Mouse (Mus musculus) adrenal gland (tissue): ENCODE data around the gene Astn2.

Source experiments
- intact Hi-C: fragments of 180-260 bp; cut with DNase I; formaldehyde crosslinking; loops from one replicate; pipeline ENCODE4 v1.15.1; 2025

Astn2 gene

DNA sequence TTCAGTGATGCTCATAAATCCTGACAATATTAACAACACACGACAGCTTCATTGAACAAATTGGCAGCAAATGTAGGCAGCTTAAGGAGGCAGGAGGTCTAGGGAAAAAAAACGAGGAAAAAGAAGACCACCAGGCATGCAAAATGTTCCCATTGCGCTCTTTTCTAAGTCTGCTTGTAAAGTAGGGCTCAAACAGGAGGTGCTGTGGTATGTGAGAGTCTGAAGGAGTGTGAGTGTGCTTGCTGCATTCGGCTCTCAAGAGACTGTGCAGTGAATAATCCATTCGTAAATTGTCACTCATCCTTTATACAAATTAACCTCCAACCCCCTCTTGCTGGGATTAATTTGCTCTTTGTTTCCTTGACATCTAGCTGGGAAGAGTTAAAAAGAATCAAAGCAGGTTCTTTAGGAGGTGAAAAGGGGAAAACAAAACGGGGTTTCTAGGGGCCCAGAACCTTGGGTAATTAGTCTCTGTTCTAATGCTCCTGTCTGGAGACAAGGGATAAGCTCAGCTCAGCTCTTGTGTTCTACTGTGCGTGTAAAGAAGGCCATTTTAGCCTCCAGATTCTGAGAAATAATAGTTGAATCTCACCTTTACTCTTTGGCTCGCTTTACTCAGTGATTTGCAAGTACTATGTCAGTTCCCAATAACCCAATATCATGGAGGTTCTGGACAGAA lies 89.5 kb downstream of the Astn2 start:
- intact Hi-C loops = no loop called here

DNA sequence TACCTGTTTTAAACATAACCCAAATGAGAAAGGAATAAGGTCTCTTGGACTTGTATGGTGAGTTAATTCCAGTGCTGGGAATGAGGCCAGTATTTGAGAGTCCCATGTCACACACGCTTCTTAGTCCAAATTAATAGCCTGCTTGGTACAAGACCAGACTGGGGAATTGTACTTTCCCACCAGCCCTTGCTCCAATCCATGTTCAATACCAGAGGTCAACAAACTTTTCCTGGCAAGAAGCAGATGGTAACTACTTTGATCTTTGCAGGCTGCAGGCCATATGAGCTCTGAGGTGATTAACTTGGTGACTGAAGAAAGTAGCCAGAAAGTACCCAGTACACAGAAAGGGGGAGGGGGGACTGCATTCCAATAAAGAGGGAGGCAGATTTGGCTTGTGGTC lies 91.7 kb downstream of the Astn2 start:
- intact Hi-C loops = no loop called here

DNA sequence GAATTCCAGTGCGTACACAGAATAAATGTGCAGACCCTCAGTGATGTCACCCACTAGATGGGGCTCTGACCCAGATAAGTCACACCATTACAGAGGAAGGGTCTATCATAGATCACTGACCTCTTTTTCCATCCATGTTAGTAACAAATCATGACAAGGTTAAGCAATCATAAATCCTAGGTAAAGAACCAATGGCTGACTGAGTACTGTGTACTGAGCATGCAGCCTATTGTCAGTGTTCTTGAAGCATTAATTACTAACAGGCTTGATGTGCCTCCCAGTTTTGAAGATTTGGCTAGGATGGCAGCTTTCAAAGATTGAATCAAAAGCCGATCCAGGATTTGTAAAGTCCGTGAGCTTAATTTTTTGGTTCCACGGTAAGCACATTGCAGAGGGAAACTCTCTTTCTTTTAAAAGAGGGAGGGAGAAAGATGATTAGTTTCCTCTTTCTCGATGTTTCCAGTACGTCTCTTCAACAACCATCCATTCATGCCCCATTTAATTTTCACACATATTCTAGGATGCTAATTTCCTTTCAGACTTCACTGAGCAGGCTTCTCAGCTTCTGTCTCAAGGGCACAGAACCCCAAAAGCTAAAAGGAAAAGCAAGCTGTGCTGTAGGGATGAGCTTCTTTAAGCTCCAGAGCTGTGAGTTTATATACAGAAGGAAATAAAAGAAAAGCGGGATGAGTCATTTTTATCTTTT lies 93.9 kb downstream of the Astn2 start:
- intact Hi-C loops = no loop called here

DNA sequence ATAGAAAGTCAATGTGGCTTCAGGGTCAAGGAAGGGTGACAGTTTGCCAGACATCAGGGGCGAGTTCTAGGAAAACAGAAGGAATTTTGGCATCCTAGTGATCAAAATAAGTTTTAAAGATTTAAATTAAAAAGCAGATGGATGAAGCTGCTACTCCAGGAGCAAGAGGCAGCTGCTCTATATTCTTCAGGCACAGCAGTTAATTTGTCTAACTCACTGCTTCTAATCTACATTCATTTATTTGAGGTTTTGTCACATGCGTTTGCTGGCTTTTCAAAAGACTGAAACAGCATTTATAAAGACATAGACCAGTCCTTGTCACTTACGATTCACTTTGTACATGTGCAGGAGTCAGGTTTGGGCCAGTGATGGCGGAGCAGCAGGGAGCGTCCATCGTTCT lies 98.0 kb downstream of the Astn2 start:
- intact Hi-C loops = no loop called here

DNA sequence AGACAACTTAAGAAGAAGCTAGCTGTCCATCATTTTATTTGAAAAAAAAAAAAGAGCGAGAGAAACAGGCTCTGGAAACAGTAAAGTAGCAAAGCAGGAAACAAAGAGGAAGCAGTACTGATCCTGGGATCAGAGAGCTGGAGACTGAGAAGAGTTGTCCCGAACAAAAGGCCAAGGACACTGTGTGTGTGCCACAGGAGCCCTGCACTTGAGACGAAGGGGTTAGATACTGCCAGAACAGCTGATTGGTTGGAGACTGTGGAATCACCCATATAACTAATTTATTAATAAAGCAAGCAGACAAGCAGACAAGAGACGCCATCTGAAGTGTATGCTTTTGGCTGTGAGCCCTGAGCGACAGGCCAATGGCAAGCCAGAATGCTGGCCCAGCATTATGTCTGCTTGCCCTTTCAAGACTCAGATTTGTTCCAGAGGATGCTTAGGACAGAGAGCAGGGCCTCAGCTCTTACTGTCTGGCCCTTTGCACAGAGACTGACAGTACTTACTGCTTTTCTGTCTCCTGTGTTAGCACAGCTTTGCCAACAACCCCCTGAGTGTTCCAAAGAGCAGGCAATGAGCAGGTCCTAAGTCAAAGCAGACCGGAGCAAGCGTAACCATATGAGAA lies 101.6 kb downstream of the Astn2 start:
- intact Hi-C loops = no loop called here

DNA sequence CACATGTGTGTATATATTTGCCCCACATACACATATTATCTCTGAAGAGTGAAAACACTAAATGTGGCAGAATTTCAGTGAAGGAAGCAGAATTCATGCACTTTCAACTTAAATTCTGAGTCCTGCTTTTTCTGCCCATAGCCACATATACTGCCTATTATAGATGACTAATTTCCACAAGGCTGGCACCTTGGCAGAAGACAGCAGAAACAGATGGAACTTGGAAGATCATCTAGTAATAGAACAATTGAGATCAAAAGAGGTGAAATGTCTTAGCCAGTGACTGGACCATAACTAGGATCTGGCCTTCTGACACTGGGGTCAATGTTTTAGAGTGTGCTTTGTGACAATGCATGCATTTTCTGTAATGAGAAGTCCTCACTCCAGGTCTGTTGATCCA lies 119.4 kb downstream of the Astn2 start:
- intact Hi-C loops = no loop called here

DNA sequence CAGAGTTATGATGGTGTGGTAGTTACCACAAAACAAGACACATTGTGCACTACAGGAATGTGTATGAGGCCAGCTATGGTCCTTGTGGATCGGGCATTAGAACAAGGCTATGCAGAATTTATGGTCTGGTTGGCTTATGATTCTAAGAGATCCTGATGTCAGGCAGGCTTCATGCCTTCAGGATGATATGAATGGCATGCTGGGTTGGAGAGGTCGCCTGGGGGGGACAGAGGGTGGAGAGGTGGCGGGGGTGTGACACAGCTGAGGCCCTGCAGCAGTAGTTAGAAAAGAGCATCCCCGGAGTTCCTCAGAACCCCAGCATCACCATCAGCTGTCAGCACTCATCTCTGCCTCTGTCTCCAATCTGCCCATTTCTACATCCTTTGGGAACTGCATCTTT lies 128.3 kb downstream of the Astn2 start:
- intact Hi-C loops = no loop called here

DNA sequence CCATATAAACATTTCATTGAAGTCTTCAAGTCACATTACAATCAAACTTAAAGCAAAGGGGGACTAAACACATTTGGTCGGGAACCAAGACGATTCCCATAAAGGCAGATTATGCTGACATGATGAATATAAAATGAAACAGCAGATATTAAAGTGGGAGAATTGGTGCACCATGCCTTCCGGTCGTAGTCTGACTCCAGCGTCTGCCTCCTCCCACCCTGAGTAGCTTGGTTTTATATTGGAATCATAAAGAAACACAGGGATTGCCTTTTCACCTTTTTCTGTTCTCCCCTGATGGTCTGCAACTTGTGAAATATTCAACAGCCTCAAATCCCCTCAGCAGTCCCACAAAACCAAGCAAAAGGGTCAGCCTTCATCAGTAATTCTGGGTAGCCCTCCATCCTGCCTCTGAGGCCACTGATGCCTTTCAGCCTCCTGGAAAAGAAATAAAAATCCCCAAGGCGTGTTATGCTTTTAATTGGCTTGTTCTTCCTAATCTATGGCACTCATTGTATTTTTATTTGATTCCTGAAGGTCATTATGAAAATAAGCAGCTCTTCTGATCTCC lies 132.8 kb downstream of the Astn2 start:
- intact Hi-C loops = no loop called here

DNA sequence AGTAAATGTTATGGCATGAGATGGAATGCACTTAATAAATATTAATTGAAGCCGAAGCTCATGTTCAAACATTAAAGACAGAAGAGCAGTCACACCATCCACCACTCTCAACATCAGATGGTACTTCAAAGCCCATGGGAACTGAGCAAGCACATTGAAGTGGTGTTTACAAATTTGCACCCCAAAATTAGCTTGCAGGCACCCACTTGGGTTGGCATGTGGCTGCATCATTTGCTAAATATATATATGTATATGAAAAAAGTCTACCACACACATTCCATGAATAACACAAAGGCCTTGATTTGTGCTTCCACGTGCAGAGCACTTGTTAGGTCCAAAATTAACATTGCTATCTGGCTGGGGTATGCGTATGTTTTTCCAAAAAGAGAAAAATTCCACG lies 140.4 kb downstream of the Astn2 start:
- intact Hi-C loops = no loop called here

DNA sequence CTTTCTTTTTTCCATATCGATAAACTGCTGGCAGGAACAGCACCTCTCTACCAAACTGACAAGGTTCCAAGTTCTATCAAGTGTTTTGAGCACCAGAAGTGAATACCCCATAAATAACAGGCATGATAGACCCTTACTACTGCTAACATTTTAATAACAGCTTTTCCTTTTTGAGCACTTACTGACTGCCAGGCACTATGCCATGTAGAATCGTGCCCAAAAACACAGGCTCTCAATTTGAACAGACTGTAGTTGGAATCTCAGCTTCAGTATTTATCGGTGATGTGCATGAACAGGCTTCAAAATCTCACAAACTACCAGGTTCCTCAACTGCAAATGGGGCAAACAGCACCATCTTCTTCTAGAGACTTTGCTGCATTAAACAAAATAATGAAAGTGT lies 143.1 kb downstream of the Astn2 start:
- intact Hi-C loops = no loop called here

DNA sequence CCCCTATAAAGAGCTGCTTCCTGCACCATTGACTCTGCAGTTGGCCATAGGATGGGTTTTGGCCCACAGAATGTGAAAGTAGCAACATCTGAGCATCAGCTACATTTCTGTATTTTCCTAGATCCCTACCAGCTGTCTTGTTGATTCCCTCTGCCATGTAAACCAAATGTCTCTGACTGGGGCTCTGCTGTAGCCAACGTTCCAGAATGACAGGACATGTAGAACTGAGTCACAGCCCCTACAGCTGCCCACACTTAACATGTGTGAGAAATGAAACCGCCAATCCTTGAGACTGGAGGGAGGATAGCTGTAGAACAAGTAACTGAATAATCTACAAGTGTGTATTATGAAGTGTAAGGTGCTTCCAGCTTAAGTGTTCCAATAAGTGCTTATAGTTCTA lies 145.5 kb downstream of the Astn2 start:
- intact Hi-C loops = no loop called here

DNA sequence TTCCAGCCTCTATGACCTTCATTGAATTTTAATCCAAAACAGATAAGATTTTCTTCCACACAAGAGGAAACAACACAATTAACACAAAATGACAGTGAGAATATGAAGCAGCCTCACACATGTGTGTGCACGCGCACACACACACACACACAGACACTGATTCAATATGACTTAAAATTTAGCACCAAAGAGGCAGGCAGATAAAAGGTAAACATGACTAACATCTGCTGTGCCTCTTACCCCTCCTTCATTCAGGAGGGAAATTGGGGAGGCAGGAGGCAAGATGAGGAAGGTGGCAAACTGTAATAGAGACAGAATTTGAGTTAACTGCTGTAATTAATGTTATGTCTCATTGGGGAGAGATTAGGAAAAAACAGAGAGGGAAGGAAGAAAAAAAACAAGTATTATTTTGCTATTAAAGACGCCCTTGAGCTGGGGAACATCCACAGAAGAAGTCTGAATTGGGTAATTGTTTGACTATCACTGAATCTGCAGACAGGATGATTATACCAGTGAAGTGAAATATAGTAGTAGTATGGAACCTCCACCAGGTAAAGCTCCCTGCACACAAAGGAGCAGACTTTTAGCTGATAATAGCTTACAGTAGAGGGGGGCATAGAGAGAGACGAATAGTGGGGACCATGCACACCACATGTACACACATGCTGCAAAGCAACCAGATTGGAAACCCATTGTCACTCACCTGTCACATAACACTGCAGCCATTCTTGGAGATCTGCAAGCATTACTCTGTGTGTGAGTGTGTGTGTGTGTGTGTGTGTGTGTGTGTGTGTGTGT lies 149.5 kb downstream of the Astn2 start:
- intact Hi-C loops = no loop called here

DNA sequence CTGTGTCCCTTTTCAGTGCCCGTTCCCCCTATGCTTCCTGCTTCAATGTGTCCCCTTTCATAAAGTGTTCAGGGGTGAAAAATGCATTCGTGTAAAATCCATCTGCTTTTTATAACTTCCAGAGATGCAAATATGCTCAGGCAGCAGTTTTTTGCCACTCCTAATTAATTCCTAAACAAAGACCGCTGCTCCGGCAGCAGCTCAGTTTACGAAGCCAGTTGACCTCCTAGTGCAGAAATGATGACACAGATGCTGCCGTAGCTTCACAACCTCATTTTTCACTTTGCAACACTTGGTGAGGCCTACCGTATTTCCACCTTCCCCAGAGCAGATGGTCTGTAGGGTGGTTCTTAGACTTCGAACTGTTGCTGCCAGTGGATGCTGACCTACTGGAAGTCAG lies 155.9 kb downstream of the Astn2 start:
- intact Hi-C loops = no loop called here

DNA sequence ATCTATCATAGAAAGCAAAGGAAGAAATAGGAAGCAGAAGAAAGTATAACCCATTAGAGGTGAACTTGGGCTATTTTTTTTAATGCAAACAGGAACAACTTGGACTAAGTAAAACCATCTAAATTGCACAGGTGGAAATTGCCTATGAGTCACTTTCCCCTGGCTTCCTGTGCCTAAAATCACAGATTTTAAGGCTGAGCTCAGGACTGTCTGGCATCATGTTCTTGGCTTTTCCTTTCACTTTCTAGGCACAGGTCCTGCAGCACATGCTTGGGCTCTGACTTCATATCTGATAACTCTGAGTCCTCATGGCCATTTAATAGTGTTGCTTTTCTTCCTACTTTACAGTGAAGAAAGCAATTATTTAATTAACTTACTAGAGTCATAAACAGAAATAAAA lies 161.7 kb downstream of the Astn2 start:
- intact Hi-C loops = no loop called here

DNA sequence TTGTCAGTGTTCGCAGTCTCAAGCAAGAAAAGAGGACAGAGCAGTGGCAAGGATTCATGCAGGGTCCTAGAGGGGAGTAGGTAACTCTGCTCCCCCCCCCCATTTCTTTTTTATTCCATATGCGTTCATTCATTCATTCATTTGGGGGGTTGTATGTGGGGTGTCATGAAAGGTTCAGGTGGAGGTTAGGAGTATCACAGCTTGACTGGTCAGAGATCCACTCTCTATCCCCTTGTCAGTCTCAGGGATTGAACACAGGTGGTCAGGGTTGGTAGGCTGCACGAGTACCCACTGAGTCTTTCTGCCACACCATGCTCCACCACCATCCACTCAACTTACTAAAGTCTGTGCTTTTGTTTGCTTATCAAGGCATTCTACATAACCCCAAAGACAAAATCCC lies 171.6 kb downstream of the Astn2 start:
- intact Hi-C loops = no loop called here

DNA sequence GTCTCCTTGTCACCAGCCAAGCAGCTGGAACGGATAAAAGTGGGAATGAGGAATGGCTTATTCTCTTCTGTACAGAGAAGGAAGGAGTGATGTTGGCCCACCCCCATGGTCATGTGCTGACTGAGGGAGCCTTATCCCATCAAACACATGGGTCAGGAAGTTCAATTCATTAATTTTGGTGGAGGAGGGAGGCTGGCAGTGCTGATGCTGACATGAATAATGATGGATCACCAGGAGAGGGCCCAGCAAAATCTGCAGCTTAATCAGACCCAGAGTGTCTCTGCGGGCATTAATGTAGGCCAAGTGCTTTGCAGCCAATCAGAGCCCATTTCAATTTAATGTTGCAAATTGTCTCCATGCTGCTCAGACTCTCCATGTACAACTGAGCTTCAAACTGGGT lies 172.1 kb downstream of the Astn2 start:
- intact Hi-C loops = no loop called here

DNA sequence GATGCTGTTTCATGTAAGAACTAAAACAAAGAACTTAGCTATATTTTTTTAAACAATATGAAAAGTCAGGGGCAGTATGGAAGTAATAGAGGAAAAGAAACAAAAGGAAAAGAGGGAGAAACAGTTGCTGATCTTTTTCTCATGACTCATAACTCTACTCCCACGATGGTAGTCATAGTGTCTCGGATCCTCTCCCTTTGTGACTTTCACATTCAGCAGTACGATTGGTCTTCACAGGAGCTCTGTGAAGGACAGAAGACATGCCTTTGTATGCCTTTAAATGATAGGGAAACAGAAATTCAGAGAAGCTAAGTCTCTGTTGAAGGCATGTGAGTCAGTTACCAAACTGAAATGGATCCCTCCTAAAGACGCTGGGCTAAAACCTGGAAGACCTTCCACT lies 173.7 kb downstream of the Astn2 start:
- intact Hi-C loops = no loop called here

DNA sequence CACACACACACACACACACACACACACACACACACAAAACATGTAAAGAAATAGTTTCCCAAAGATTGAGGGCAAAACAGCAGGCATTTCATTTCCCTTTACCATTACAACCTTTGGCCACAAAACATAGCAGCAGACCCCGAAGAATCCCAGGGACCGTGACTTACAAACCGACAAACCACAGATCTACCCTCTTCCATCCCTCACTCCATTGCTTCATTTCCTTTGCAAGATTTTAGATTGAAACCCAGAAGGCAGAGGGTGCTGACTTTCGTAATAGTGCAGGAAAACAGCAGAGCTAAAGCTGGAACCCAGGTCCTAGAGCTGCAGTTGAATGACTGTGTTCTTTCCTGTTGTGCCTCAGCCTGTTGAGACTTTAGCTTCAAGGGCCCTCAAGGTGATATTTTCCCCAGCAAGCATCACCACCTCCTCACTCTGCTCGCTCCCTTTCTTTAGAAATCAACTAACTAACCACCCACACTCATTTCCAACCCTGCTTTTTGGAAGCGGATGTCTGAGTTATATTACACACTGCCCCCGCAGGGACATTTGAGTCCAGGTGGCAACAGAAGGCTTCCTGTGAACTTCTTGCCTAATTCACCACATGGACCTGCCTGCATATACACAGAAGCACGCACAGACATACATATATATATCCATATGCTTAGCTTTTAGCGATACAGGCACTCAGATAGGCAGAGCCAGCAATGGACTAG lies 181.7 kb downstream of the Astn2 start:
- intact Hi-C loops = no loop called here

DNA sequence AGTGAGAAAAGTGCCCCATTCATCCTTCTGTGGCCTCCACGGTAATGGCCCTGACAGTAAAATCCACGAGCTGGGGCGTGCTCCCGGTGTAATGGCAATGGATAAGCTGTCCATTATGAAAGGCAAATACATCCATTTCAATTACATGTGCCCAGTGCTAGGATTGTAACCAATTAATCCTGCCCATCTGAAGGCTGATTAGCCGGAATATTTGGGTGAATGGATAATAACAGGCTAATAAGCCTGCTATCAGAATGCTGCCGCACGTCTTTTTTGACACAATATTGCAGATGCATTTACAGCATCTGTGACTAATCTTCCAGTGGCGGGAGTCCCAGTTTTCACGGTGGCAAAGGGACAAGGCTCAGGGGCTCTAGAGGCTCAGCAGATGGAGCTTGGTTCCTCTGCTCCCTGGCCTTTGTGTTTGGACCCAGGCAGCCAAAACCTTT lies 189.2 kb downstream of the Astn2 start:
- intact Hi-C loops = no loop called here

DNA sequence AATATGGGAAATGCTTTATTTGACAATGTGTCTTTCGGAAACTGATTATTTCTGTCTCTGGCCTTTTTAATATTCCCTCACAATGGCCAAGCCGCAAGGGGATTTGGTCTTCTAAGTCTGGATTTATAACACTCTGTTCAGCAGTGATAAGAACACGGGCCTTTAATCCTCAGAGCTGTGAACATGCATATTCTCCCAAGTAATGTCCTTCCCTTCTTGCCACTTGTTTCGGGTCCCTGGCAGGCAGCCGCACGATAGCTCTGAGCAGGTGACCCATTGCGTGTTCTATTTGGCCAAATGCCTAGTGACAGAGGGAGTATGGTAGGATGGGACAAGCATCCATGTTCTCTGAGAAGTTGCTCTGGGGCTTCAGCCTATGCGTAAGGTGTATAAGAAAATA lies 214.8 kb downstream of the Astn2 start:
- intact Hi-C loops = no loop called here
